Mouse (Mus musculus): ENCODE results near the gene Gm266.

Gm266 gene

GRCm38 (mm10) chr12:111485652-111486306 lies at the start of gene Gm266:
Gene Gm266 (minus strand): TSS chr12:111485823.
- 2% methylated on average over 50 of the region's 58 CpGs for WGBS

GRCm38 (mm10) chr12:111535281-111535680 lies 49.7 kb upstream of the Gm266 start:
- 54% methylated on average over 6 of the region's 6 CpGs for WGBS

DNA sequence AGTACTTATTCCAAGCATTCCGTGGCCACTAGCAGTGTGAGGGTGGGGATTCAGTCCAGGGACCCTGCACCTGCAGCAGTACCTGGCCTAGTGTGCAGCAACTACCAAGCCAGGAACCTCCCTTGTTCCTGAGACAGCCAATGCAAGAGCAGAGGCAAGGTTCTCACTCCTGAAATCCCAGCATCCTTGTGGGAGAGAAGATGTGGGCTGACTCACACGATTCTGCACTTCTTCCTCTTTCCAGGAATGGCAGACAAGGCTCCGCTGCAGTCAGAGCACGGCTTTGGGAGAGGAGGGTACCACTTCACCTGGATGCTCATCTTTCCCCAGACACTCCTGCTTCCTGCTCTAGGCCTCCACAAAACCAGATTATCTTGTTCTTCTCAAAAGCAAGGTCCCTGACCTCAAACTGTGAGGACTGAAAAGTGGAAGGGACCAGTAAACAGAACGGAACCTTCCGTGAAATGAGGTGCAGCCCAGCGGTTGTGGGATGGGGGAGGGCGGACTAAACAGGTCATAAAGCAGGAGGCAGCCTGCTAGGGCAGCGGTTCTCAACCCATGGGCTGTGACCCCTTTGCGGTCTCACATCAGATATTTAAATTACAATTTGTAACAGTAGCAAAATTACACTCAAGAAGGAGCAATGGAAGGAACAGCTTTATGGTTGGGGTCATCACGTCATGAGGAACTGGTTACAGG lies 47.6 kb upstream of the Gm266 start:
- 61% methylated on average over 11 of the region's 11 CpGs for WGBS

DNA sequence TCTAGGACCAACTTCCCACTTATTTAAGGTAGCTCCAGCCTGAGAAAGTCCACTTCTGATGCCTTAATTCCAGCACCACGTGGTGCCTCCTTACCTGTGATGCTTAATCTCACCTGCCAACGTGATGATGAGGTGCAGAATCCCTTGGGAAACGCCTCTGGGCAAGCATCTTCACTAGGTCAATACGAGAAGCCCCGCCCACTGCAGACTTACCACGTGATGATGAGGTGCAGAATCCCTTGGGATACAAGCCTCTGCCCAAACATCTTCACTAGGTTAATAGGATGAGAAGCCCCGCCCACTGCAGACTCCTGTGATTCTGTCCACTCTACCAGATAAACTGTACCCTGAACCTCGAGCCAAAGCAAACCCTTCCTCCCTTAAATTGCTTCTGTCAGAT lies 43.6 kb upstream of the Gm266 start:
- 31% methylated on average over 8 of the region's 8 CpGs for WGBS

- WGBS = 32% methylated on average over 8 of the region's 8 CpGs
Measured at GRCm38 (mm10) chr12:111527643-111528281, 42.1 kb upstream of the Gm266 start.

DNA sequence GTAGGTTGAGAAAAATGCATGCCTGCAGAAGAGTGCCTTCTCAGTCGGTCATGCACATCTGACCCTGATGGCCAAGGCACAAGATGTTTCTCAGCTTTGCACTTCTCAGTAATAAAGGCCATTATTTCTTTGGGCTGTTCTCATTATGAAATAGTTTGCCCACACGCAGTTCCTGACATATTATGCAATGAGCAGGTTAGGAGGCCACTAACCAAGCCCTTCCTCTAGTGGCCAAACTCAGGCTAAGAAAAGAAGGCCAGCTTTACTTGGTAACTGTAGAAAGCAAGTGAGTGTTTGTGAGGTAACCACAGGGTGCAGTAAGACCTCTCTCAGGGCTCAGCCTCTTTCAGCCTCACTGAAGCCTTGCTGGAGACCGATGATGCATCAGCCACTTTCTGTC lies 39.3 kb upstream of the Gm266 start:
- WGBS = 87% methylated on average over 3 of the region's 3 CpGs

DNA sequence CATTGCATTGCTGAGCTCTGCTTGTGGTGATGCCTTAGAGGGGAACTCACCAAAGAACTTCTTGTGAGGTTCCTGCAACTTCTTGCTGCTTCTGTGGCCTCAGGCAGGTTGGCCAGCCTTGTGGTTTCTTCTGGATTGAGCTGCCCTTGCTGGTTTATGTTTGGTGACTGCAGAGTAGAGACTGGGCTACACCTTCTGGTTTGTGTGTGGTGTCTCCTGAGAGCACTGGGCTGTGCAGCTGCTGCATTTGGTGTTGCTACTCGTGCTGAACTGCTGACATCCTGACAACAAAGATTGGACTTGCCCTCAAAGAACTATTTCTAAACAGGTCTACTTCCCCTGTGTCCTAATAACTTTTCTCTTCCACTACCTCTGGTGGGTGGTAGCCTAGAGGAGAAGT lies 38.8 kb upstream of the Gm266 start:
- WGBS = 69% methylated on average over 1 of the region's 1 CpGs

GRCm38 (mm10) chr12:111520994-111521393 lies 35.4 kb upstream of the Gm266 start:
- WGBS = 90% methylated on average over 2 of the region's 2 CpGs

GRCm38 (mm10) chr12:111519821-111520220 lies 34.2 kb upstream of the Gm266 start:
- 53% methylated on average over 5 of the region's 5 CpGs for WGBS

- 92% methylated on average over 9 of the region's 9 CpGs for WGBS
Measured at GRCm38 (mm10) chr12:111518391-111518790, 32.8 kb upstream of the Gm266 start.

GRCm38 (mm10) chr12:111517901-111518300 lies 32.3 kb upstream of the Gm266 start:
- 67% methylated on average over 4 of the region's 4 CpGs for WGBS

DNA sequence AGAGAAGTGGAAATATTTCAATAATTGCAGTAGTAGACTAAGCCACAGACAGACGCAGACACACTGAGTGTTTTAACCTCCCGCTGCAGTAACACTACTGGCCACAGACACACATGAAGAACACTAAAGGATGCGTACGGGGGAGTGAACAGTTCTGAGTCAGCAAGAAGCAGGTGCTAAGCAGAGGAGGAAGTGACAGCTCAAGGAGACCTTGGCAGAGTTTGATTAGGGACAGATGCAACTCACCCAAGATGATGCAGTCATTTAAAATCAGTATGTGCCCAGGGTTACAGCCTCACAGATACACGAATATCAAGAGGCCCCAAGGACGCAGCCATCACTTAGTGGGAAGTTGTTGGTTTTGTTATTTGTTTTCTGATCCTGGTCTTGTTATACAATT lies 31.2 kb upstream of the Gm266 start:
- WGBS = 54% methylated on average over 6 of the region's 6 CpGs

DNA sequence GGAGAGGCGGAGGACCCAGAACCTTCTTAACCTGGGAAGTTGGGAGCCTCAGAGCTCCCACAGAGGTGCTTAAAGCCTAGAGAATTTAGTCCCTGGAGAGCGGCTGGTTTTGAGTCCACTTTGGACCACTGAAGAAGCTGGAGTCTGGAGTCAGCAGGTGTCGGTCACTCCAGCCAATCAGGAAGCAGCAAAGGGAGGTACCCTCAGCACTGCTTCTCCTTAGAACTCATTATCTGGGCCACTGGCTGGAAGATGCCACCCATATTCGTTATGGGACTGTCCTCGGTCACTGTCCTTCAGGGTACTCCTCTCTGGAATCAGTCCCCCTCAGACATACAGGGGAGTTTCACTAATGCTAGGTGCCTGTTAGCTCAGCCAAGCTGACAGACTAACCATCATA lies 30.3 kb upstream of the Gm266 start:
- 93% methylated on average over 5 of the region's 5 CpGs for WGBS

GRCm38 (mm10) chr12:111514874-111515649 lies 29.4 kb upstream of the Gm266 start:
- 52% methylated on average over 7 of the region's 7 CpGs for WGBS

GRCm38 (mm10) chr12:111514231-111514792 lies 28.7 kb upstream of the Gm266 start:
- 62% methylated on average over 7 of the region's 7 CpGs for WGBS

DNA sequence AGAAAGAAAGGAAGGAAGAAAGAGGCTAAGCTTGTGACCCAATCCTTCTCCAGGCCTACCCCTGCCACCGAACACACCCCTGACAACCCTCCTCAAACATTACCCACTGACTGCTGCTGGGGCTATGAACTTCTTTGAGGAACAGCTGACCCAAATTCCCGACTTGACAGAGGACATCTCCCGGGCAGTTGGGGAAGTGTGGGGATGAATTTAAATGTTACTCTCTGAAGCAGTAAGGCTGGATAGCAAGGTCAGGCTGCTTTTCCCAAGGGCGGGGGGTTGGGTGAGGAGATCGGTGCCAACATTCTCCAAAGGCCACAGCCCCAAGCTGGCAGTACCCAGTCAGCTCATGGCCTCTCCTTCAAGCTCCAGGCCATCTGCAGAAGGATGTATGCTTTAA lies 28.1 kb upstream of the Gm266 start:
- 58% methylated on average over 5 of the region's 5 CpGs for WGBS

DNA sequence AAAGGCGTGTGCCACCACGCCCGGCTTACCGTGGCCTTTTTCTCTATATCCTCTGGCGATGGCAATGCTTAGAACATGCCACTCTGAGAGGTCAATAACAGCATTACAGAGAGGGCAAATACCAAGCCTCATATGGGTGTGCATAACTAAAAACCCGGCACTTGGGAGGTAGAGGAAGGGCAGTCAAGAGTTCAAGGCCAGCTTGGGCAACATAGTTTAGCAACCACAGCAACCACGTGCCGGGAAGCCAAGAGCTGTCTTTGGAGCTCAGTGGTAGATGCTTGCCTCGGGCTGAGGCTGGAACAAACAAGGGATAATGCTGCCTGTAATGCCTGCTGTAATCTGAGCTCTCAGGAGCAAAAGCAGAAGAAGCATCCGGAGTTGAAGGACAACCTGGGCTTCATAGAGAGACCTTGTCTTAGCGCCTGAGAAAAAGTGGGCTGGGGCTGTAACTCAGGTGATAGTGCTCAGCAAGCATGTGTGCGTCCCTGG lies 27.0 kb upstream of the Gm266 start:
- 91% methylated on average over 12 of the region's 12 CpGs for WGBS

DNA sequence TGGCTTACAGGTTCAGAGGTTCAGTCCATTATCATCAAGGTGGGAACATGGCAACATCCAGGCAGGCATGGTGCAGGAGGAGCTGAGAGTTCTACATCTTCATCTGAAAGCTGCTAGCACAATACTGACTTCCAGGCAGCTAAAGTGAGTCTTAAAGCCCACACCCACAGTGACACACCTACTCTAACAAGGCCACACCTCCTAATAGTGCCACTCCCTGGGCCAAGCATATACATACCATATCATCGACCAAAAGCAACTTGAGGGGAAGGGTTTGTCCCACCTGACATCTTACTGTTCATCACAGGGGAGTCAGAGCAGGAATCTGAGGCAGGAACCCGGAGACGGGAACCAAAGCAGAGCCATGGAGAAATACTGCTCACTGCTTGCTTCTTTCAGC lies 22.8 kb upstream of the Gm266 start:
- 85% methylated on average over 3 of the region's 3 CpGs for WGBS

DNA sequence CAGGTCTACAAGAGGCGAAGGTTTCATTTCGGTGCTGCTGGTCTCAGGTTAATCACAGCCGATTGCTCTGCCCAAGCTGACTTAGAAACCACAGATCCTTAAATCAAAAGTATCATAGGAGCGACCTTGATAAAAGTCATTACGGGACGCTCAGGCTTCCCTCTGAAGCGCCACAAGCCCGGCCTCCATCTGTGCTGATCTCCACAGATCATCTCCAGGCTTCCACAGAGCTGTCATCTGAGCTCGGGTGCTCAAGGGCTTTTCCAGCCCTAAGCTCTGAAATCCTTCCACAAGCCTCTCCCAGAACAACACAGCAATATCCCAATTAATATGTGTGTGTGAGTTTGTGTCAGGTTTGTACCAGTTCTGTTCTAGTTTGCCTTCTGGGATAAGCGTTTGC lies 22.3 kb upstream of the Gm266 start:
- 95% methylated on average over 10 of the region's 10 CpGs for WGBS

DNA sequence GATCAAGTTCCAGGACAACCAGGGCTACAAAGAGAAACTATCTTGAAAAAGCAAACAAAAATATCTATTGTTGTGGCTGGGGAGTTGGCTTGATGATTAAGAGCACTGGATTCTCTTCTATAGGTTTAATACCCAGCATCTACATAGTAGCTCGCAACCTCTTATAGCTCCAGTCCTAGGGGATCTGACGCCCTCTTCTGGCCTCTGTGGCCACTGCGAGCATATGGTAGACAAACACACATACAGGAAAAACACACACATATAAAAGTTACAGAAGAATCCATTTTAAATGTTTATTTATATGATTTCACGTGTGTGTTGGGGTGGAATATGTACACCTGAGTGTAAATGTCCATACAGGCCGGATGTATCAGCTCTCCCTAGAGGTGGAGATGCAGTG lies 21.4 kb upstream of the Gm266 start:
- 65% methylated on average over 5 of the region's 5 CpGs for WGBS

DNA sequence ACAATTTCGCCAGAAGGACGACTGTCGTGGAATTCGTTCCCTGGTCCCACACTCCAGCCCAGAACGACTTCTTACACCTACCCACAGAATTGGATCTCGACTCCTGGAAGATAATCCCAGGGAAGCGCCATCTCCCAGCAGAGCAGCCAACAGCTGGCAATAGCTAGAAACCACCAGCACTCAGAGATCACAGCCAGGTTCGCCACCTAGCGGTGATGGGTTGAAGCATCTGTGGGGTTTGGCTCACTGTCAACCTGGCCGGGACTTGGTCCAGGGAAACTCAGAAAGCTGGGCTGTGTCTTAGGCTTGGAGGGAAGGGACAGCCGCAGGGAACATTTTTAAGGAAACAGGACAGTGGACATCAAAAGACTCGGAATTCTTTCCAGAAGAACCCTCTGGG lies 19.3 kb upstream of the Gm266 start:
- 1% methylated on average over 12 of the region's 12 CpGs for WGBS

- 61% methylated on average over 5 of the region's 5 CpGs for WGBS
Measured at GRCm38 (mm10) chr12:111503571-111503970, 17.9 kb upstream of the Gm266 start.

All from cerebral cortex, adult 2 months (tissue).